Mouse (Mus musculus) kidney, postnatal 0 days (tissue): ENCODE measurements around the gene Castor2. TPM values are rescaled to one million over a fixed set of nuclear protein-coding genes. Genes with fewer than 3 reads are reported as not detected.

Experiments
- ATAC-seq: fragments of 200-750 bp; cut with Nextera tagmentation; replicated peaks from 2 replicates; pipeline ENCODE4 v1.8.0; 2017; ENCODE audit warnings: low read depth, moderate number of reproducible peaks, moderate TSS enrichment, moderate library complexity; ENCODE audit not compliant: low FRiP score
- DNase-seq: peaks from one replicate; pipeline ENCODE4 v3.0.0-alpha.2; 2016; ENCODE audit warnings: low spot score
- H3K27ac ChIP-seq: fragments of 300-500 bp; sonication (generic); 2 replicates; pipeline ENCODE4 v1.5.1; 2014; ENCODE audit warnings: mild to moderate bottlenecking
- H3K27me3 ChIP-seq: fragments of 300-500 bp; sonication (generic); 2 replicates; pipeline ENCODE4 v1.6.1; 2014; ENCODE audit warnings: low read length, mixed read lengths; ENCODE audit not compliant: insufficient read depth
- H3K36me3 ChIP-seq: fragments of 300-500 bp; sonication (generic); 2 replicates; pipeline ENCODE4 v1.6.1; 2014; ENCODE audit warnings: low read length, mixed read lengths; ENCODE audit not compliant: insufficient read depth
- H3K4me1 ChIP-seq: fragments of 300-500 bp; sonication (generic); replicated peaks from 2 replicates; pipeline ENCODE4 v1.6.1; 2014; ENCODE audit warnings: antibody characterized with exemption, low read length, mixed read lengths; ENCODE audit not compliant: insufficient read depth
- H3K4me2 ChIP-seq: fragments of 300-500 bp; sonication (generic); 2 replicates; pipeline ENCODE4 v1.6.1; 2014; ENCODE audit warnings: mild to moderate bottlenecking, low read length, moderate library complexity, mixed read lengths
- H3K4me3 ChIP-seq: fragments of 300-500 bp; sonication (generic); replicated peaks from 2 replicates; pipeline ENCODE4 v1.5.1; 2014; ENCODE audit warnings: low read depth, low read length
- H3K9ac ChIP-seq: fragments of 300-500 bp; sonication (generic); 2 replicates; pipeline ENCODE4 v1.6.1; 2014; ENCODE audit warnings: low read depth, low read length
- H3K9me3 ChIP-seq: fragments of 300-500 bp; sonication (generic); replicated peaks from 2 replicates; pipeline ENCODE4 v1.6.1; 2016; ENCODE audit warnings: low read length, inconsistent platforms, mixed read lengths
- CTCF ChIP-seq: IDR thresholded peaks from 2 replicates; pipeline ENCODE4 v1.5.1; 2016; ENCODE audit warnings: antibody characterized with exemption, low read depth, mild to moderate bottlenecking, moderate library complexity
- WGBS: fragments of 180-500 bp; shearing (Covaris S2); extraction: QIAGEN DNeasy Blood & Tissue Kit; methylation state at CpG from one replicate; pipeline ENCODE4 v1.1.7; 2014; 5-methylcytosine and 5-hydroxymethylcytosine counted together
- polyA plus RNA-seq: library from polyadenylated mRNA; unstranded; fragments of >200 nt; fragmentation: Nextera tagmentation; extraction: Ambion mirVana; gene quantifications from 2 replicates; pipeline ENCODE4 v1.2.1, GENCODE M21; 2015

The Castor2 gene
- polyA plus RNA-seq, 1 experiment from 2014 or later, result 13.0 TPM

DNA sequence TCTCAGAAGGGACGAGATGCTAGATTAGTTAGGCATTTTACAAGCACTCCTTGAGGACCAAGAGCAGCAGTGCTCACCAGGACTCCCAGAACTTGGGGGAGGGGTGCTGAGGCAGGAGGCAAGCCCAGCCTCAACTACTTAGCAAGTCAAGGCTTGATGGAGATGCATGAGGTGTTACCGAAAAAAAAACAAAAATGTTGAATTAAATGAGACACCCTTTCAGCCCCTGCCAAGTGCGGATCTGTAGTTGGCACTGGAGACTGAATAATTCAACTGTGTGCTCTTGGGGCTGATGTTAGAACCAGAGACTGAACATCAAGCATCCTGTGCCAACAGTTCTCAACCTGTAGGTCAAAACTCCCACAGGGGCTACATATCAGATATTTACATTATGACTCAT lies 33.2 kb upstream of the Castor2 start:
- Histone ChIP-seq H3K9ac (no peak overlapping the region), H3K4me2 (no peak overlapping the region), H3K36me3 (no peaks in the 10 kb centered on the region), H3K4me1 (no peaks in the 10 kb centered on the region), H3K4me3 (no peak overlapping the region), H3K27me3 (no peaks in the 10 kb centered on the region), H3K27ac (no peak overlapping the region), H3K9me3 (peaks cover 4% of the 10 kb centered on the region; the same call in 1 of the 2 replicates)
- DNase-seq (no peak), ATAC-seq (no peak)
- no peak for TF ChIP-seq CTCF
- 48% methylated on average over 3 of the region's 3 CpGs for WGBS

DNA sequence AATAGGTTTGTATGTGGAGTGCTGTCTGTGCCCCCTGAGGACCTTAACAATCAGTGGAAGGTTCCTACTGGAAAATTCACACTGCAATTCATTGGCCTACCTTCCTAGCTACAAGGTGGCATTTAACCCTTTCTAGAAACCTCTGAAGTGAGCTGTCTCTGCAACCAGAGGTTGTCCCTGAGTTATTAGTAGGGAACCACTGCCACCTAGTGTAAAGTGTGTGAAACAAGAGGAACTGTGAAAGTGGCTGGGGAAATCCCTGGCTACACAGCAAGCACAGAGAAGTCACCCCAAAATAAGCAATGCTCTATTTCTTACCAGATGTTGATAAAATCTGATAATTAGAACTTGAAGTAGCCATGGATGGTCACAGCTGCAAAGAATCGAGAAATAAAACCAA lies 31.6 kb upstream of the Castor2 start:
- WGBS, result 21% methylated on average over 1 of the region's 1 CpGs
- no peak overlapping the region for H3K4me3 ChIP-seq
- peak; percentile 66 for DNase-seq
- peak; percentile 72 for TF ChIP-seq CTCF
- H3K4me2 ChIP-seq, result no peak overlapping the region
- ATAC-seq, result no peak
- H3K27me3 ChIP-seq, result no peaks in the 10 kb centered on the region
- no peaks in the 10 kb centered on the region for H3K36me3 ChIP-seq
- no peak overlapping the region for H3K9ac ChIP-seq
- no peaks in the 10 kb centered on the region for H3K4me1 ChIP-seq
- H3K9me3 ChIP-seq, result peaks cover 4% of the 10 kb centered on the region; the same call in 1 of the 2 replicates
- no peak overlapping the region for H3K27ac ChIP-seq

- H3K36me3 ChIP-seq, result no peaks in the 10 kb centered on the region
- no peak overlapping the region for H3K4me2 ChIP-seq
- 9% methylated on average over 17 of the region's 17 CpGs for WGBS
- no peak overlapping the region for H3K27ac ChIP-seq
- peaks cover 4% of the 10 kb centered on the region; the same call in 1 of the 2 replicates for H3K9me3 ChIP-seq
- H3K4me3 ChIP-seq, result no peak overlapping the region
- no peak for ATAC-seq
- 0 out of 2 replicates have a peak, but pooled peaks cover 2% of the 10 kb centered on the region for H3K27me3 ChIP-seq
- H3K9ac ChIP-seq, result no peak overlapping the region
- no peak for TF ChIP-seq CTCF
- DNase-seq, result peak; percentile 58
- H3K4me1 ChIP-seq, result no peaks in the 10 kb centered on the region
Observed at GRCm38 (mm10) chr5:134073512-134074041, 25.9 kb upstream of the Castor2 start.

DNA sequence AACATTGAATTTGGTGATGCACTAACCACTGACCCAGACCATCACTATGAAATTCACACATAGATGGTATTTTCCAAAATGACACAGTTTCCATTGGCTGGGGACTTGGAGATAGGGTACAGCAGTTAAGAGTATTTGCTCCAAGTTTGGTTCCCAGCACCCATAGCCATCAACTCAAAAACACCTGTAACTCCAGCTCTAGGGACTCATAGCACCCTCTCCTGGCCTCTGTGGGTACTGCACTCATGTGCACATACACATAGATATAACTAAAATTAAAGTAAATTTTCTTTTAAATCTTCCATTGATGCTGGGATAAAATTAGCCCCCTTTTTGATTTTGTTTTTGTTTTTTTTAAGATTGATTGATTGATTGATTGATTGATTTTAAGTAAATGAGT lies 25.1 kb upstream of the Castor2 start:
- no peak overlapping the region for H3K27ac ChIP-seq
- H3K27me3 ChIP-seq, result 0 out of 2 replicates have a peak, but pooled peaks cover 2% of the 10 kb centered on the region
- TF ChIP-seq CTCF, result peak; percentile 30; the same call in 1 of the 2 replicates
- H3K9me3 ChIP-seq, result peaks cover 4% of the 10 kb centered on the region; the same call in 1 of the 2 replicates
- H3K9ac ChIP-seq, result no peak overlapping the region
- DNase-seq (no peak), ATAC-seq (no peak)
- H3K36me3 ChIP-seq, result no peaks in the 10 kb centered on the region
- H3K4me2 ChIP-seq, result no peak overlapping the region
- no peaks in the 10 kb centered on the region for H3K4me1 ChIP-seq
- H3K4me3 ChIP-seq, result no peak overlapping the region

DNA sequence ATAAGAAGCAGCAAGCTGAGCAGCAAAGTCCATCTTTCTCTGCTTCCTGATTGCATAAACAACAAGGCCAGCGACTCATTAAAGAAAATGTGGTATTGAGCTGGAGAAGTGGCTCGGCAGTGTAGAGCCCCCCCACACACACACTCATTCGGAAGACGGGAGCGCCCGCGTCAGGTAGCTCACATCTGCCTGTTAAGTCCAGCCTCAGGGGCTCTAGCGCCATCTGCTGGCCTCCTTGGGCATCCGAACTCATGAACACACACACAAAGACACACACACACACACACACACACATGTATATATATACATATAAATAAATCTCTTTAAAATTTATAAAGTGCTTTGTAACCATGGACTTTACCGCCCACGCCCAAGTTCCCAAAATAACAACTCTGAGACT lies 23.3 kb upstream of the Castor2 start:
- H3K4me2 ChIP-seq, result no peak overlapping the region
- 0 out of 2 replicates have a peak, but pooled peaks cover 2% of the 10 kb centered on the region for H3K27me3 ChIP-seq
- no peak overlapping the region for H3K27ac ChIP-seq
- WGBS, result 91% methylated on average over 11 of the region's 11 CpGs
- ATAC-seq (no peak), DNase-seq (no peak)
- no peak overlapping the region for H3K4me3 ChIP-seq
- no peaks in the 10 kb centered on the region for H3K9me3 ChIP-seq
- peaks cover 8% of the 10 kb centered on the region; the same call in 1 of the 2 replicates for H3K4me1 ChIP-seq
- H3K36me3 ChIP-seq, result no peaks in the 10 kb centered on the region
- no peak for TF ChIP-seq CTCF
- no peak overlapping the region for H3K9ac ChIP-seq

GRCm38 (mm10) chr5:134080685-134081548 lies 18.6 kb upstream of the Castor2 start:
- H3K9me3 ChIP-seq, result no peaks in the 10 kb centered on the region
- H3K4me1 ChIP-seq, result peaks cover 9% of the 10 kb centered on the region; the same call in 1 of the 2 replicates
- no peak overlapping the region for H3K4me3 ChIP-seq
- 14% methylated on average over 18 of the region's 18 CpGs for WGBS
- 0 out of 2 replicates have a peak, but pooled peaks cover 2% of the 10 kb centered on the region for H3K27me3 ChIP-seq
- H3K36me3 ChIP-seq, result no peaks in the 10 kb centered on the region
- H3K27ac ChIP-seq, result no peak overlapping the region
- DNase-seq (peak; percentile 50), ATAC-seq (0 out of 2 replicates have a peak, but pooled peaks have one; percentile 71)
- no peak for TF ChIP-seq CTCF
- no peak overlapping the region for H3K9ac ChIP-seq
- no peak overlapping the region for H3K4me2 ChIP-seq
